ENCODE assay signal across 8 mouse cellular contexts in genomic region chr7:27446521-27447418, GRCm38 (mm10). TPM values are rescaled to one million over a fixed set of nuclear protein-coding genes. Genes with fewer than 3 reads are reported as not detected.
DNase-seq lines count a peak whose midpoint lies in the region; ATAC-seq lines count a peak whose summit lies in the region.

No protein-coding gene starts in this region.

- peak overlapping the region; percentile 88 for H3K4me2 ChIP-seq in kidney, embryonic 16.5 days (replicated peaks; ENCODE audit: low read depth, low read length)
- H3K4me2 ChIP-seq in liver, embryonic 11.5 days, result peak overlapping the region; percentile 93
- H3K4me2 ChIP-seq in neural tube, embryonic 14.5 days (ENCODE audit: low read depth, low read length), result peak overlapping the region; percentile 87

- peak overlapping the region; percentile 48 for H3K4me3 ChIP-seq in kidney, embryonic 16.5 days (ENCODE audit: low read length)
- H3K4me3 ChIP-seq in liver, embryonic 11.5 days (ENCODE audit: low read depth, low read length), result peak overlapping the region; percentile 84
- H3K4me3 ChIP-seq in neural tube, embryonic 14.5 days (ENCODE audit: low read depth, low read length), result peak overlapping the region; percentile 59

- no peak overlapping the region for H3K27ac ChIP-seq in kidney, embryonic 16.5 days (ENCODE audit: low read length)
- no peak overlapping the region for H3K27ac ChIP-seq in liver, embryonic 11.5 days (ENCODE audit: low read depth, low read length)
- H3K27ac ChIP-seq in neural tube, embryonic 14.5 days (ENCODE audit: low read depth, low read length), result peak overlapping the region; percentile 72

- WGBS in kidney, embryonic 16.5 days, result 7% methylated on average over 53 of the region's 53 CpGs
- WGBS in liver, embryonic 11.5 days, result 11% methylated on average over 45 of the region's 53 CpGs
- WGBS in neural tube, embryonic 14.5 days, result 6% methylated on average over 53 of the region's 53 CpGs

- no peaks in the 10 kb centered on the region for H3K36me3 ChIP-seq in kidney, embryonic 16.5 days (ENCODE audit: insufficient read depth, low read length)
- H3K36me3 ChIP-seq in liver, embryonic 11.5 days (ENCODE audit: control insufficient read depth, insufficient read depth, low read length), result no peaks in the 10 kb centered on the region
- no peaks in the 10 kb centered on the region for H3K36me3 ChIP-seq in neural tube, embryonic 14.5 days (ENCODE audit: control insufficient read depth, insufficient read depth, low read length)

- H3K4me1 ChIP-seq in kidney, embryonic 16.5 days (ENCODE audit: insufficient read depth, low read length), result peaks cover 14% of the 10 kb centered on the region
- H3K4me1 ChIP-seq in liver, embryonic 11.5 days (replicated peaks; ENCODE audit: control insufficient read depth, insufficient read depth, low read length), result peaks cover 23% of the 10 kb centered on the region
- H3K4me1 ChIP-seq in neural tube, embryonic 14.5 days (ENCODE audit: control insufficient read depth, insufficient read depth, low read length), result 0 out of 2 replicates have a peak, but pooled peaks cover 8% of the 10 kb centered on the region

- DNase-seq in urinary bladder, postnatal 25 days (ENCODE audit: low spot score), result peak; percentile 11
- DNase-seq in urinary bladder, postnatal 14 days (ENCODE audit: low spot score), result no peak
- peak; percentile 82 to 85 for DNase-seq in cerebellum, postnatal 10 days
- DNase-seq in frontal cortex, postnatal 36 days (ENCODE audit: low spot score in 2 of 2), result peak; percentile 58 to 78
- no peak for DNase-seq in liver, embryonic 11.5 days (ENCODE audit: low spot score)
- no peak for DNase-seq in urinary bladder, postnatal 4 days (ENCODE audit: low spot score in 2 of 2)

- H3K27me3 ChIP-seq in kidney, embryonic 16.5 days (ENCODE audit: insufficient read depth, low read length), result peaks cover 17% of the 10 kb centered on the region
- peaks cover 30% of the 10 kb centered on the region for H3K27me3 ChIP-seq in liver, embryonic 11.5 days (replicated peaks; ENCODE audit: control insufficient read depth, insufficient read depth, low read length)
- no peaks in the 10 kb centered on the region for H3K27me3 ChIP-seq in neural tube, embryonic 14.5 days (ENCODE audit: control insufficient read depth, insufficient read depth, low read length)

- H3K9me3 ChIP-seq in kidney, embryonic 16.5 days (ENCODE audit: low read length), result no peaks in the 10 kb centered on the region
- no peaks in the 10 kb centered on the region for H3K9me3 ChIP-seq in liver, embryonic 11.5 days (ENCODE audit: control insufficient read depth, low read length)
- H3K9me3 ChIP-seq in neural tube, embryonic 14.5 days (ENCODE audit: control insufficient read depth, low read length), result no peaks in the 10 kb centered on the region

- H3K9ac ChIP-seq in kidney, embryonic 16.5 days (replicated peaks; ENCODE audit: low read length), result peak overlapping the region; percentile 61
- H3K9ac ChIP-seq in liver, embryonic 11.5 days (ENCODE audit: low read depth, low read length), result peak overlapping the region; percentile 52
- H3K9ac ChIP-seq in neural tube, embryonic 14.5 days (replicated peaks; ENCODE audit: low read depth, low read length), result peak overlapping the region; percentile 79

- peak; percentile 30 for ATAC-seq in kidney, embryonic 16.5 days (ENCODE audit: low FRiP score, low TSS enrichment)
- ATAC-seq in liver, embryonic 11.5 days (replicated peaks; ENCODE audit: low FRiP score), result no peak; the same call in 1 of the 2 replicates
- ATAC-seq in neural tube, embryonic 14.5 days (ENCODE audit: low read depth), result peak; percentile 60

RNA-seq across cellular contexts. Expression of gene Sptbn4, which starts 0.7 kb away (rescaled TPM):
- 0.31 and 0.40 TPM in 2 replicates for polyA plus RNA-seq in kidney, embryonic 16.5 days (2015; fragmentation: Nextera tagmentation; extraction: Ambion mirVana)
- polyA plus RNA-seq in liver, embryonic 11.5 days (2014; fragmentation: Nextera tagmentation; extraction: Ambion mirVana), result 0.17 and 0.19 TPM in 2 replicates
- polyA plus RNA-seq in neural tube, embryonic 14.5 days (2014; fragmentation: Nextera tagmentation; extraction: Ambion mirVana), result 3.9 and 5.6 TPM in 2 replicates

RNA-seq across cellular contexts. Expression of gene Blvrb, which starts 1.0 kb away (rescaled TPM):
- 50.8 and 54.6 TPM in 2 replicates for polyA plus RNA-seq in kidney, embryonic 16.5 days (2015; fragmentation: Nextera tagmentation; extraction: Ambion mirVana)
- polyA plus RNA-seq in liver, embryonic 11.5 days (2014; fragmentation: Nextera tagmentation; extraction: Ambion mirVana), result 581 and 583 TPM in 2 replicates
- polyA plus RNA-seq in neural tube, embryonic 14.5 days (2014; fragmentation: Nextera tagmentation; extraction: Ambion mirVana), result 12.1 and 23.0 TPM in 2 replicates

RNA-seq across cellular contexts. Expression of gene Sertad3, which starts 26.8 kb away (rescaled TPM):
- polyA plus RNA-seq in kidney, embryonic 16.5 days (2015; fragmentation: Nextera tagmentation; extraction: Ambion mirVana), result 27.5 and 32.5 TPM in 2 replicates
- 20.6 and 21.5 TPM in 2 replicates for polyA plus RNA-seq in liver, embryonic 11.5 days (2014; fragmentation: Nextera tagmentation; extraction: Ambion mirVana)
- 5.7 and 10.0 TPM in 2 replicates for polyA plus RNA-seq in neural tube, embryonic 14.5 days (2014; fragmentation: Nextera tagmentation; extraction: Ambion mirVana)

RNA-seq across cellular contexts. Expression of gene Sertad1, which starts 39.9 kb away (rescaled TPM):
- polyA plus RNA-seq in kidney, embryonic 16.5 days (2015; fragmentation: Nextera tagmentation; extraction: Ambion mirVana), result 42.3 and 45.8 TPM in 2 replicates
- 23.0 and 24.3 TPM in 2 replicates for polyA plus RNA-seq in liver, embryonic 11.5 days (2014; fragmentation: Nextera tagmentation; extraction: Ambion mirVana)
- polyA plus RNA-seq in neural tube, embryonic 14.5 days (2014; fragmentation: Nextera tagmentation; extraction: Ambion mirVana), result 6.1 and 10.7 TPM in 2 replicates

RNA-seq across cellular contexts. Expression of gene Prx, which starts 52.4 kb away (rescaled TPM):
- polyA plus RNA-seq in kidney, embryonic 16.5 days (2015; fragmentation: Nextera tagmentation; extraction: Ambion mirVana), result 4.9 and 5.1 TPM in 2 replicates
- polyA plus RNA-seq in liver, embryonic 11.5 days (2014; fragmentation: Nextera tagmentation; extraction: Ambion mirVana), result 0.80 and 0.84 TPM in 2 replicates
- 0.43 and 1.1 TPM in 2 replicates for polyA plus RNA-seq in neural tube, embryonic 14.5 days (2014; fragmentation: Nextera tagmentation; extraction: Ambion mirVana)

Comparison
In these comparisons a context has a peak if more than half of its experiments do, and no peak if none do; other contexts are left out.
1. DNase-seq: peak in urinary bladder, postnatal 25 days (single experiment), cerebellum, postnatal 10 days (2 of 2) and frontal cortex, postnatal 36 days (2 of 2); none in urinary bladder, postnatal 14 days (single experiment), liver, embryonic 11.5 days (single experiment) and urinary bladder, postnatal 4 days (0 of 2).
2. RNA of gene Blvrb, which starts 1.0 kb away (polyA plus RNA-seq): 581 to 583 TPM in liver, embryonic 11.5 days; 50.8 to 54.6 TPM in kidney, embryonic 16.5 days and 12.1 to 23.0 TPM in neural tube, embryonic 14.5 days; every median in the first group is over 10 times any median in the second.
3. Peak in every context shown above with its lines, with median percentiles within 50 percentile points of each other: H3K4me2 ChIP-seq, H3K4me3 ChIP-seq and H3K9ac ChIP-seq.